Mouse (Mus musculus) cortical plate, adult 2 months (tissue): ENCODE results near the gene Cog4.

ENCODE experiments used
- CTCF ChIP-seq: fragments of 200-500 bp; IDR thresholded peaks from 2 replicates; pipeline ENCODE4 v1.5.1; 2011; ENCODE audit warnings: mild to moderate bottlenecking, control low read depth, low read length; ENCODE audit not compliant: insufficient read depth; ENCODE audit errors: extremely low read depth
- POLR2A ChIP-seq: fragments of 200-500 bp; IDR thresholded peaks from 2 replicates; pipeline ENCODE4 v1.6.1; 2011; ENCODE audit warnings: mild to moderate bottlenecking, low read length, control low read depth; ENCODE audit not compliant: insufficient read depth; ENCODE audit errors: extremely low read depth

DNA sequence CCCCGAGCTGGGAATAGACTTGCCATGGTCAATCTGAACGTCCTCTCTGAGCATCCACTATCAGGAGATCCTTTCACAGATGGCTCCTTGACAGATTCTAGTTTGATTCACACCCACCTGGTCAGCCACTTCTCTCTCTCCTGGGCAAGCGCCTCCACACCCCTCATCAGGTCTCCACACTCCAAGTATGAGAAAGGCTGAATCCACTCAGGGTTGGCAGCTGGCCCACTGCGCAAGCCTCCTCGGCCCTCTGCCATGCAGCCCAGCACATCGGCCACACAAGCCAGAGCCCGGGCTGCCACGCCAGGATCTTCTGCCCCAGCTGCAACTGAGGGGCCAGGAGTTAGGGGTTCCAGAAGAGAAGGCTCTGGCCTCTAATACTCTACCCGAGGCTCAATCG lies 41.2 kb downstream of the Cog4 start:
- TF ChIP-seq CTCF (no peak), POLR2A (no peak)
